Mouse (Mus musculus): ENCODE data around the gene Dennd2d. TPM values are rescaled to one million over a fixed set of nuclear protein-coding genes. Genes with fewer than 3 reads are reported as not detected.

The Dennd2d gene
- total RNA-seq, 1 experiment = 0.67 TPM

DNA sequence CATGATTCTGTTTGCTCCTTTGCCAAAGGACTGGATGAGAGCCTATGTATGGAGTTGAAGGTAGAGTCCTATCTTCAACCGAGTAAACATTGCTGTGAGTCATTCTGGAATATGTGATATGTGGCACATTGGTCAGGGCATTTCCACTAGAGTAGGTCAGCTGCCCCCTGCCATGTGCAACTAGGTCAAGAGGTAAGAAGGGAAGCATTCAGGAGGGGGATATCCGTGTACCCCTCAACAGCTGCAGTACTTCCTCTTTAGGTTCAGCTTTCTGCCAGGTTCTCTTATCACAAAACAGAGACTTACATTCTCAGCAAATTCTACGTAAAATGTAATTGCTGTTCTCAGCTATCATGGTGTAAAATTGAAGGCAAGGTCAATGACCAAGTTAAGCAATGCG lies 8.0 kb upstream of the Dennd2d start:
- in situ Hi-C loops (cut with MboI; ENCODE audit: low sequenced_read_pairs in 2 of 2, unreplicated experiment in 2 of 2) = no loop called here
- no peak overlapping the region for H3K4me3 ChIP-seq (ENCODE audit: insufficient read depth in 1 of 2, low read depth in 1 of 2, low read length in 2 of 2, poor library complexity in 1 of 2, severe bottlenecking in 1 of 2)
- H3K36me3 ChIP-seq (ENCODE audit: control insufficient read depth, insufficient read depth, low read length, poor library complexity, severe bottlenecking) = no peaks in the 10 kb centered on the region
- H3K9ac ChIP-seq (ENCODE audit: insufficient read depth, low read depth, low read length, poor library complexity, severe bottlenecking) = no peak overlapping the region
- H3K27ac ChIP-seq (ENCODE audit: insufficient read depth, low read depth, low read length, poor library complexity, severe bottlenecking) = no peak overlapping the region
- no peaks in the 10 kb centered on the region for H3K9me3 ChIP-seq (ENCODE audit: control insufficient read depth, insufficient read depth, low read depth, low read length)
- no peaks in the 10 kb centered on the region for H3K4me1 ChIP-seq (ENCODE audit: control insufficient read depth in 2 of 2, insufficient read depth in 2 of 2, low read length in 2 of 2, poor library complexity in 1 of 2)
- TF ChIP-seq ZC3H11A (IDR thresholded peaks at IDR 0.05; ENCODE audit: borderline replicate concordance, low read depth, low read length) (no peak), HCFC1 (IDR thresholded peaks at IDR 0.05; ENCODE audit: borderline replicate concordance, insufficient read depth, low read length) (no peak), CHD2 (IDR thresholded peaks at IDR 0.05; ENCODE audit: low read depth, low read length) (no peak), MAFK (IDR thresholded peaks at IDR 0.05; ENCODE audit: insufficient read depth, low read depth, low read length) (no peak), ZNF384 (IDR thresholded peaks at IDR 0.05; ENCODE audit: low read depth, low read length) (no peak)
- no peak for DNase-seq (ENCODE audit: low read depth, low spot score)

GRCm38 (mm10) chr3:106476863-106477262 lies 5.3 kb upstream of the Dennd2d start:
- no peak overlapping the region for H3K9ac ChIP-seq (ENCODE audit: insufficient read depth, low read depth, low read length, poor library complexity, severe bottlenecking)
- in situ Hi-C loops (cut with MboI; ENCODE audit: low sequenced_read_pairs in 2 of 2, unreplicated experiment in 2 of 2) = no loop called here
- TF ChIP-seq HCFC1 (IDR thresholded peaks at IDR 0.05; ENCODE audit: borderline replicate concordance, insufficient read depth, low read length) (no peak), CHD2 (IDR thresholded peaks at IDR 0.05; ENCODE audit: low read depth, low read length) (no peak), ZNF384 (IDR thresholded peaks at IDR 0.05; ENCODE audit: low read depth, low read length) (no peak), ZC3H11A (IDR thresholded peaks at IDR 0.05; ENCODE audit: borderline replicate concordance, low read depth, low read length) (no peak)
- H3K27ac ChIP-seq (ENCODE audit: insufficient read depth, low read depth, low read length, poor library complexity, severe bottlenecking) = no peak overlapping the region
- no peaks in the 10 kb centered on the region for H3K9me3 ChIP-seq (ENCODE audit: control insufficient read depth, insufficient read depth, low read depth, low read length)
- H3K36me3 ChIP-seq (ENCODE audit: control insufficient read depth, insufficient read depth, low read length, poor library complexity, severe bottlenecking) = no peaks in the 10 kb centered on the region
- no peak for DNase-seq (ENCODE audit: low read depth, low spot score)
- H3K4me1 ChIP-seq (ENCODE audit: control insufficient read depth in 2 of 2, insufficient read depth in 2 of 2, low read length in 2 of 2, poor library complexity in 1 of 2) = no peaks in the 10 kb centered on the region
- no peak overlapping the region for H3K4me3 ChIP-seq (ENCODE audit: insufficient read depth in 1 of 2, low read depth in 1 of 2, low read length in 2 of 2, poor library complexity in 1 of 2, severe bottlenecking in 1 of 2)

DNA sequence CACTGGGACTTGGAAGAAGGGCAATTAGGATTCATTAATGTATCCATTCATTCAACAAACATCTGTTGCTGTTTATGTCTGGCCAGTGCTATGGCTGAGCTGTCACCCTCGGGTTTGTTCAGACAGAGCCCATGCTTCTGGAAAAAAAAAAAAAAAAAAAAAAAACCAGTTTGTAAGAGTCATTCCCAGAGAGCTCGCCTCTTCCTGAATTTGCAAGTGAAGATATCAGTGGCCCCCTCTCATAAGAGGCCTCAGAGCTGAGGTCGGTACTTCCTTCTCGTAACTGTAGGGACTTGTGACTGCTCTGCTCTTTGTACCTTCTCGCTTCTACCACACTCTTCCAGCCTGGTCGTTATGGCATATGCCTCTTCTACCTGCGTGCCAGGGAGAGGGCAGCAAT lies 1.1 kb downstream of the Dennd2d start:
- in situ Hi-C loops (cut with MboI; ENCODE audit: low sequenced_read_pairs in 2 of 2, unreplicated experiment in 2 of 2) = no loop called here
- no peak overlapping the region for H3K9ac ChIP-seq (ENCODE audit: insufficient read depth, low read depth, low read length, poor library complexity, severe bottlenecking)
- H3K4me3 ChIP-seq (ENCODE audit: insufficient read depth in 1 of 2, low read depth in 1 of 2, low read length in 2 of 2, poor library complexity in 1 of 2, severe bottlenecking in 1 of 2) = no peak overlapping the region
- TF ChIP-seq CHD2 (IDR thresholded peaks at IDR 0.05; ENCODE audit: low read depth, low read length) (no peak), HCFC1 (IDR thresholded peaks at IDR 0.05; ENCODE audit: borderline replicate concordance, insufficient read depth, low read length) (no peak), ZNF384 (IDR thresholded peaks at IDR 0.05; ENCODE audit: low read depth, low read length) (no peak), ZC3H11A (IDR thresholded peaks at IDR 0.05; ENCODE audit: borderline replicate concordance, low read depth, low read length) (no peak), MAFK (IDR thresholded peaks at IDR 0.05; ENCODE audit: insufficient read depth, low read depth, low read length) (no peak)
- H3K27ac ChIP-seq (ENCODE audit: insufficient read depth, low read depth, low read length, poor library complexity, severe bottlenecking) = no peak overlapping the region
- DNase-seq (ENCODE audit: low read depth, low spot score) = no peak
- H3K4me1 ChIP-seq (ENCODE audit: control insufficient read depth in 2 of 2, insufficient read depth in 2 of 2, low read length in 2 of 2, poor library complexity in 1 of 2) = no peaks in the 10 kb centered on the region
- no peaks in the 10 kb centered on the region for H3K9me3 ChIP-seq (ENCODE audit: control insufficient read depth, insufficient read depth, low read depth, low read length)
- no peaks in the 10 kb centered on the region for H3K36me3 ChIP-seq (ENCODE audit: control insufficient read depth, insufficient read depth, low read length, poor library complexity, severe bottlenecking)

DNA sequence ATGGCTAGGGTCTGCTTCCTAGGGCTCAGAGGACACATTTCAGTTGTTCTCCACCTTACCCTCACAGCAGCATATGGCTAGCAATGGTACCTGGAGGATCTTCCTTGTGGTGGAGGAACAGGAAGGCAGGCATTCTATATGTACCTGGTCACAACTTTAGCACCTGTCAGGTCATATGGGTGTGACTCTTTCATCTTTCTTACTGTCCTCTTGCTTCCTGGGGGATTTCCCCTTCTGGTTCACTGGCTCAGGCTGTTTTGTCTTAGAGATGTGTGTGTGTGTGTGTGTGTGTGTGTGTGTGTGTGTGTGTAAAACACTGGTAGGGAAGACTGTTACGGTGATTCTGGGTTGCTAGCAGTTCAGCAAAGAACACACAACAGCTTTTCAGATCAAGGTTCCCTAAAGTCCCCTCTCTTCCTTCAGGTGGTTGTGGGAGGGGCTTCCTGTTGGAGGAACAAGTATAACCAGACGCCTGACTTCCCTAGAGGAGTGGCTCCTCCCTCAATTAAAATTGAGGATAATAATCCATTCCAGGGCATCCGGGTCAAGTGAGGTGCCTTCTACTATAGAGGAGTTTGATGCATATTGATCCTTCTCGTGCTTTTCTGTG lies 1.7 kb downstream of the Dennd2d start:
- Histone ChIP-seq H3K9me3 (ENCODE audit: control insufficient read depth, insufficient read depth, low read depth, low read length) (no peaks in the 10 kb centered on the region), H3K9ac (ENCODE audit: insufficient read depth, low read depth, low read length, poor library complexity, severe bottlenecking) (no peak overlapping the region), H3K4me1 (ENCODE audit: control insufficient read depth in 2 of 2, insufficient read depth in 2 of 2, low read length in 2 of 2, poor library complexity in 1 of 2) (no peaks in the 10 kb centered on the region), H3K36me3 (ENCODE audit: control insufficient read depth, insufficient read depth, low read length, poor library complexity, severe bottlenecking) (no peaks in the 10 kb centered on the region), H3K4me3 (ENCODE audit: insufficient read depth in 1 of 2, low read depth in 1 of 2, low read length in 2 of 2, poor library complexity in 1 of 2, severe bottlenecking in 1 of 2) (no peak overlapping the region), H3K27ac (ENCODE audit: insufficient read depth, low read depth, low read length, poor library complexity, severe bottlenecking) (no peak overlapping the region)
- in situ Hi-C loops (cut with MboI; ENCODE audit: low sequenced_read_pairs in 2 of 2, unreplicated experiment in 2 of 2) = no loop called here
- TF ChIP-seq CHD2 (IDR thresholded peaks at IDR 0.05; ENCODE audit: low read depth, low read length) = no peak
- no peak for TF ChIP-seq HCFC1 (IDR thresholded peaks at IDR 0.05; ENCODE audit: borderline replicate concordance, insufficient read depth, low read length)
- no peak for TF ChIP-seq ZNF384 (IDR thresholded peaks at IDR 0.05; ENCODE audit: low read depth, low read length)
- no peak for TF ChIP-seq MAFK (IDR thresholded peaks at IDR 0.05; ENCODE audit: insufficient read depth, low read depth, low read length)
- no peak for TF ChIP-seq ZC3H11A (IDR thresholded peaks at IDR 0.05; ENCODE audit: borderline replicate concordance, low read depth, low read length)
- no peak for DNase-seq (ENCODE audit: low read depth, low spot score)

- Histone ChIP-seq H3K4me1 (ENCODE audit: control insufficient read depth in 2 of 2, insufficient read depth in 2 of 2, low read length in 2 of 2, poor library complexity in 1 of 2) (no peaks in the 10 kb centered on the region), H3K36me3 (ENCODE audit: control insufficient read depth, insufficient read depth, low read length, poor library complexity, severe bottlenecking) (no peaks in the 10 kb centered on the region), H3K9ac (ENCODE audit: insufficient read depth, low read depth, low read length, poor library complexity, severe bottlenecking) (no peak overlapping the region), H3K4me3 (ENCODE audit: insufficient read depth in 1 of 2, low read depth in 1 of 2, low read length in 2 of 2, poor library complexity in 1 of 2, severe bottlenecking in 1 of 2) (no peak overlapping the region), H3K27ac (ENCODE audit: insufficient read depth, low read depth, low read length, poor library complexity, severe bottlenecking) (no peak overlapping the region), H3K9me3 (ENCODE audit: control insufficient read depth, insufficient read depth, low read depth, low read length) (no peaks in the 10 kb centered on the region)
- TF ChIP-seq ZC3H11A (IDR thresholded peaks at IDR 0.05; ENCODE audit: borderline replicate concordance, low read depth, low read length) (no peak), MAFK (IDR thresholded peaks at IDR 0.05; ENCODE audit: insufficient read depth, low read depth, low read length) (no peak), ZNF384 (IDR thresholded peaks at IDR 0.05; ENCODE audit: low read depth, low read length) (no peak), CHD2 (IDR thresholded peaks at IDR 0.05; ENCODE audit: low read depth, low read length) (no peak), HCFC1 (IDR thresholded peaks at IDR 0.05; ENCODE audit: borderline replicate concordance, insufficient read depth, low read length) (no peak)
- in situ Hi-C loops (cut with MboI; ENCODE audit: low sequenced_read_pairs in 2 of 2, unreplicated experiment in 2 of 2) = no loop called here
- DNase-seq (ENCODE audit: low read depth, low spot score) = no peak
These were observed 2.7 kb downstream of the Dennd2d start for GRCm38 (mm10) chr3:106484861-106485260.

Data from ES-E14 (cell line).